Mouse (Mus musculus) small intestine, adult 2 months (tissue): ENCODE measurements at regions not wholly inside any gene's neighbourhood (a gene's known extent, or its start where the extent isn't known, plus 50 kb on each side); places are given as distances from the start of the nearest gene placed in this dataset.

ENCODE experiments used
- H3K27ac ChIP-seq: fragments of 200-500 bp; 2 replicates; pipeline ENCODE4 v1.5.1; 2012; ENCODE audit warnings: low read depth, low read length, control low read depth, inconsistent platforms; ENCODE audit not compliant: insufficient read depth
- H3K27me3 ChIP-seq: fragments of 200-500 bp; 2 replicates; pipeline ENCODE4 v1.6.1; 2012; ENCODE audit warnings: mild to moderate bottlenecking, moderate library complexity, low read length, inconsistent platforms; ENCODE audit not compliant: control insufficient read depth, insufficient read depth
- H3K36me3 ChIP-seq: fragments of 200-500 bp; 2 replicates; pipeline ENCODE4 v1.6.1; 2012; ENCODE audit warnings: mild to moderate bottlenecking, low read length, control low read depth, inconsistent platforms; ENCODE audit not compliant: control insufficient read depth, insufficient read depth
- H3K4me1 ChIP-seq: fragments of 200-500 bp; 2 replicates; pipeline ENCODE4 v1.6.1; 2012; ENCODE audit warnings: low read length, inconsistent platforms, mixed read lengths; ENCODE audit not compliant: control insufficient read depth, insufficient read depth, insufficient read length
- H3K4me3 ChIP-seq: fragments of 200-500 bp; 2 replicates; pipeline ENCODE4 v1.5.1; 2012; ENCODE audit warnings: low read depth, mild to moderate bottlenecking, control low read depth, inconsistent platforms, low read length, moderate library complexity
- CTCF ChIP-seq: fragments of 200-500 bp; IDR thresholded peaks from 2 replicates; pipeline ENCODE4 v1.5.1; 2012; ENCODE audit warnings: low read depth, mild to moderate bottlenecking, control low read depth, inconsistent platforms, low read length, moderate library complexity, mixed read lengths; ENCODE audit not compliant: insufficient replicate concordance, insufficient read length; ENCODE audit errors: extremely low read depth
- POLR2A ChIP-seq: fragments of 200-500 bp; IDR thresholded peaks from 2 replicates; pipeline ENCODE4 v1.6.1; 2012; ENCODE audit warnings: low read depth, mild to moderate bottlenecking, control low read depth, inconsistent platforms, low read length, moderate library complexity
- WGBS: fragments of 180-500 bp; shearing (Covaris S2); methylation state at CpG from one replicate; pipeline ENCODE4 v1.1.7; 2018; 5-methylcytosine and 5-hydroxymethylcytosine counted together

GRCm38 (mm10) chr12:12778563-12779256 lies 163.0 kb downstream of the Mycn start:
- no peak overlapping the region for H3K4me3 ChIP-seq
- H3K27ac ChIP-seq: no peak overlapping the region
- WGBS: 15% methylated on average over 4 of the region's 4 CpGs

GRCm38 (mm10) chr12:12777422-12777821 lies 164.3 kb downstream of the Mycn start:
- WGBS: 87% methylated on average over 8 of the region's 8 CpGs

More at GRCm38 (mm10) chr12:12778563-12779256, 163.0 kb downstream of the Mycn start:
- peaks cover 16% of the 10 kb centered on the region; the same call in 1 of the 2 replicates for H3K4me1 ChIP-seq
- no peaks in the 10 kb centered on the region for H3K27me3 ChIP-seq
- no peaks in the 10 kb centered on the region for H3K36me3 ChIP-seq
- TF ChIP-seq POLR2A: no peak
- no peak for TF ChIP-seq CTCF

GRCm38 (mm10) chr12:12776783-12777182 lies 164.9 kb downstream of the Mycn start:
- H3K4me3 ChIP-seq: no peak overlapping the region
- TF ChIP-seq POLR2A (no peak), CTCF (no peak)
- WGBS: 80% methylated on average over 6 of the region's 6 CpGs
- no peaks in the 10 kb centered on the region for H3K27me3 ChIP-seq
- no peaks in the 10 kb centered on the region for H3K36me3 ChIP-seq
- H3K27ac ChIP-seq: no peak overlapping the region
- H3K4me1 ChIP-seq: peaks cover 14% of the 10 kb centered on the region; the same call in 1 of the 2 replicates

More at GRCm38 (mm10) chr12:12777422-12777821, 164.3 kb downstream of the Mycn start:
- TF ChIP-seq POLR2A: no peak
- TF ChIP-seq CTCF: no peak
- Histone ChIP-seq H3K27ac (no peak overlapping the region), H3K36me3 (no peaks in the 10 kb centered on the region), H3K4me1 (peaks cover 14% of the 10 kb centered on the region; the same call in 1 of the 2 replicates), H3K4me3 (no peak overlapping the region), H3K27me3 (no peaks in the 10 kb centered on the region)

GRCm38 (mm10) chr12:12770970-12771369 lies 170.7 kb downstream of the Mycn start:
- Histone ChIP-seq H3K36me3 (no peaks in the 10 kb centered on the region), H3K27me3 (no peaks in the 10 kb centered on the region), H3K4me3 (no peak overlapping the region), H3K4me1 (no peaks in the 10 kb centered on the region), H3K27ac (no peak overlapping the region)
- TF ChIP-seq CTCF: no peak
- no peak for TF ChIP-seq POLR2A
- 82% methylated on average over 4 of the region's 4 CpGs for WGBS

- TF ChIP-seq CTCF (no peak), POLR2A (no peak)
These were observed 175.0 kb downstream of the Mycn start for GRCm38 (mm10) chr12:12766510-12767304.

GRCm38 (mm10) chr12:12765490-12766058 lies 176.1 kb downstream of the Mycn start:
- no peak overlapping the region for H3K4me3 ChIP-seq
- H3K36me3 ChIP-seq: no peaks in the 10 kb centered on the region
- no peaks in the 10 kb centered on the region for H3K27me3 ChIP-seq
- TF ChIP-seq POLR2A (no peak), CTCF (no peak)
- H3K27ac ChIP-seq: no peak overlapping the region
- no peaks in the 10 kb centered on the region for H3K4me1 ChIP-seq
- 44% methylated on average over 7 of the region's 7 CpGs for WGBS

More at GRCm38 (mm10) chr12:12766510-12767304, 175.0 kb downstream of the Mycn start:
- Histone ChIP-seq H3K4me1 (no peaks in the 10 kb centered on the region), H3K4me3 (no peak overlapping the region), H3K36me3 (no peaks in the 10 kb centered on the region), H3K27ac (no peak overlapping the region), H3K27me3 (no peaks in the 10 kb centered on the region)
- WGBS: 76% methylated on average over 11 of the region's 11 CpGs

- no peaks in the 10 kb centered on the region for H3K27me3 ChIP-seq
- no peak overlapping the region for H3K27ac ChIP-seq
- H3K4me3 ChIP-seq: no peak overlapping the region
- no peaks in the 10 kb centered on the region for H3K36me3 ChIP-seq
- TF ChIP-seq POLR2A (no peak), CTCF (no peak)
- no peaks in the 10 kb centered on the region for H3K4me1 ChIP-seq
- WGBS: 60% methylated on average over 8 of the region's 8 CpGs
These were observed 176.7 kb downstream of the Mycn start for GRCm38 (mm10) chr12:12765055-12765454.
